Mouse (Mus musculus) forebrain, embryonic 14.5 days (tissue): ENCODE results near the gene Svs2. TPM values are rescaled to one million over a fixed set of nuclear protein-coding genes. Genes with fewer than 3 reads are reported as not detected.
"Not testable (repeated sequence)": the region's sequence is repeated elsewhere in the genome, so short reads cannot be mapped to it uniquely, and the experiment has no call there.

ENCODE experiments used
- ATAC-seq: fragments of 200-750 bp; cut with Nextera tagmentation; 2 replicates; pipeline ENCODE4 v1.8.0; 2017; ENCODE audit warnings: mild to moderate bottlenecking, moderate library complexity
- DNase-seq: peaks from one replicate; pipeline ENCODE4 v3.0.0-alpha.2; 2015; ENCODE audit warnings: low spot score
- H3K27ac ChIP-seq: fragments of 300-500 bp; sonication (generic); 2 replicates; pipeline ENCODE4 v1.5.1; 2014; ENCODE audit warnings: low read depth, mild to moderate bottlenecking, control low read depth, low read length, moderate library complexity
- H3K27me3 ChIP-seq: fragments of 300-500 bp; sonication (generic); replicated peaks from 2 replicates; pipeline ENCODE4 v1.6.1; 2014; ENCODE audit warnings: low read length, control low read depth, mixed read lengths; ENCODE audit not compliant: control insufficient read depth, insufficient read depth
- H3K36me3 ChIP-seq: fragments of 300-500 bp; sonication (generic); 2 replicates; pipeline ENCODE4 v1.6.1; 2014; ENCODE audit warnings: low read length, control low read depth; ENCODE audit not compliant: control insufficient read depth, insufficient read depth
- H3K4me1 ChIP-seq: fragments of 300-500 bp; sonication (generic); 2 replicates; pipeline ENCODE4 v1.6.1; 2014; ENCODE audit warnings: antibody characterized with exemption, low read length, control low read depth; ENCODE audit not compliant: control insufficient read depth, insufficient read depth
- H3K4me2 ChIP-seq: fragments of 300-500 bp; sonication (generic); 2 replicates; pipeline ENCODE4 v1.6.1; 2014; ENCODE audit warnings: mild to moderate bottlenecking, control low read depth, low read length
- H3K4me3 ChIP-seq: fragments of 300-500 bp; sonication (generic); 2 replicates; pipeline ENCODE4 v1.5.1; 2014; ENCODE audit warnings: low read depth, low read length, control low read depth
- H3K9ac ChIP-seq: fragments of 300-500 bp; sonication (generic); 2 replicates; pipeline ENCODE4 v1.6.1; 2014; ENCODE audit warnings: mild to moderate bottlenecking, low read length, control low read depth, moderate library complexity
- H3K9me3 ChIP-seq: fragments of 300-500 bp; sonication (generic); replicated peaks from 2 replicates; pipeline ENCODE4 v1.6.1; 2016; ENCODE audit warnings: low read length, control low read depth, mixed read lengths; ENCODE audit not compliant: control insufficient read depth
- WGBS: fragments of 180-500 bp; shearing (Covaris S2); extraction: QIAGEN DNeasy Blood & Tissue Kit; methylation state at CpG from one replicate; pipeline ENCODE4 v1.1.7; 2014; 5-methylcytosine and 5-hydroxymethylcytosine counted together
- polyA plus RNA-seq: library from polyadenylated mRNA; unstranded; fragments of >200 nt; fragmentation: Nextera tagmentation; extraction: Ambion mirVana; gene quantifications from 2 replicates; pipeline ENCODE4 v1.2.1, GENCODE M21; 2014

Svs2 gene
- not detected in 2 replicates for polyA plus RNA-seq

DNA sequence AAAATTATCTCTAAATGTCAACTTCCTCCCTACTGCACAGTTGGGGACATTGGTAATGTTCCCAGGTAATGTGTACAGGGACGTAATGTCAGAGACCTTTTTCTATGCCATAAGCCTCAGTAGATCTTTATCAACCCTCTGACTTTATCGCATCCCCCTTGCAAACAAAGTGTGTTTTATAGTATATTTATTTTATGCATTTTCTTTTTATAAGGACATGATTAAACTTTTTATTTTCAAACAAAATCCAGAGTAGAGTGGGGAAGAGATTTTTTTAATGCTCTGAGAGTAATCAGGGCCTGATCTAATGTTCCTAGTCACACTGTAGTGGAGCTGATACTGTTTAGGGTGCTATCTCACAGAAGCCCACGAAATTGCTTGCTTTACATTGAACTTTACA, at the start of gene Svs2:
TSS of gene Svs2 (minus strand) at position 101 of the 400 bp plus-strand sequence.
- Histone ChIP-seq H3K4me2 (no peak within 1 kb of the TSS), H3K9me3 (no peaks in the 10 kb centered on the region), H3K36me3 (no peaks in the 10 kb centered on the region), H3K9ac (no peak within 1 kb of the TSS), H3K4me1 (no peaks in the 10 kb centered on the region), H3K27ac (no peak within 1 kb of the TSS), H3K27me3 (no peaks in the 10 kb centered on the region), H3K4me3 (no peak within 1 kb of the TSS)
- ATAC-seq (no peak), DNase-seq (no peak)
- 88% methylated on average over 3 of the region's 3 CpGs for WGBS

DNA sequence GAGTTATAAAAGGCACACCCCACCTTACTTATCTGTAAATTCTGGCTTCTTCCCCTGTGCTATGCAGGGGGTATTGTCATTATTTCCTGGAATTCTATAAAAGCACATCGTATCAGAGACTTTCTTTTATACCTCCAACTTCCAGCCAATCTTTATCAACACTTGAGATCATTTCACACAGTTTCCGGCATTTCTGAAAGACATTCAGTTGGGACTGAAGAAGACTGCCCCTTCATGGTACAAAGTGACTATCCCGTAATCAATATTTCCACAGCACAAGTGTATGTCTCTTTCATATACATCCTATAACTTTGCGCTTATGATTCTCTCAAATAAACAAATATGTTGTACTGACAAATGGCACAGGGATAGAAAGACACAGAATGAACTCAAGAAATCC, 40.1 kb upstream of the Svs2 start, which contains the start of gene Svs4:
TSS of gene Svs4 (minus strand) at position 101 of the 400 bp plus-strand sequence.
- no peaks in the 10 kb centered on the region for H3K9me3 ChIP-seq
- no peaks in the 10 kb centered on the region for H3K36me3 ChIP-seq
- WGBS: 97% methylated on average over 4 of the region's 4 CpGs
- H3K9ac ChIP-seq: no peak within 1 kb of the TSS
- no peak within 1 kb of the TSS for H3K4me3 ChIP-seq
- ATAC-seq (no peak), DNase-seq (no peak)
- no peaks in the 10 kb centered on the region for H3K4me1 ChIP-seq
- no peaks in the 10 kb centered on the region for H3K27me3 ChIP-seq
- H3K27ac ChIP-seq: no peak within 1 kb of the TSS
- no peak within 1 kb of the TSS for H3K4me2 ChIP-seq

DNA sequence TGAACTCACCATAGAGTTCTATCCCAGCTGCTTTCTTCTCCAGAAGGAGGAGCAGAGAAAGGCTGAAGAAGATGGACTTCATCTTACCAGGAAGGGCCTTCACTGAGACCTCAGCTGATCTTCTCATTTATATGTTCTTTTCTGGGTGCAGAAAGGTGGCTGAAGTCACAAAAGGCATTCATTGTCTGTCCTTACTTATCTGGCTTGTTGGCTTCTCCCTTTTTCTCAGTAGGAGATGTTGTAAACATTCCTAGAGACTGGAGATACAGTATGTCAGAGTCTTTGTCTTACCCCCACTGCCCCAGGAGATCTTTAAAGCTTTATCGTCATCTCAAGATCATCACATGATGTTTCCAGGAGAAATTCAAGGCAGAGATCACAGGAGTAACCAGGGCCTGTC, 18.3 kb upstream of the Svs2 start, which contains the start of gene Svs3b:
TSS of gene Svs3b (minus strand) at position 101 of the 400 bp plus-strand sequence.
- H3K4me2 ChIP-seq, H3K27me3 ChIP-seq, H3K36me3 ChIP-seq, H3K4me1 ChIP-seq, H3K9ac ChIP-seq, DNase-seq, H3K27ac ChIP-seq, H3K4me3 ChIP-seq, H3K9me3 ChIP-seq, ATAC-seq: not testable (repeated sequence)
- WGBS: 95% methylated on average over 1 of the region's 1 CpGs

DNA sequence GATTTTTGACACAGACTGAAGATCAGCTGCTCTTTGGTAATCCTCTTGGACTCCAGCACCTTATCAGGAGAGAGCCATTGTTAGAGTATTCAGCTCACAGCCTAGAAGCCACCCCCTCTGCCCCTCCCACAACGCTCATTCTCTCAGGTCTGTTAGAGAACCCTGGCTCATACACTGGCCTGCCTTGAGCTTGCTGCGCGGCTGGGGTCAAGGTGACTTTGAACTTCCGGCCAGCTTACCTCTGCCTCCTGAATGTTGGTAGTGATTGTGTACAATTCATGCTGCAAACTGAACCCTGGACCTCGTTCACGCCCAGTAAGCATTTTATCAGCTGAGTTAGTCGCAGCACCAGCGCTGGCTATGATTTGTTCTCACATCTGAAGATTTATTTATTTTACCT, 5.6 kb downstream of the Svs2 start:
- Histone ChIP-seq H3K27me3 (no peaks in the 10 kb centered on the region), H3K9me3 (no peaks in the 10 kb centered on the region), H3K4me3 (no peak overlapping the region), H3K4me2 (no peak overlapping the region), H3K4me1 (no peaks in the 10 kb centered on the region), H3K36me3 (no peaks in the 10 kb centered on the region), H3K27ac (no peak overlapping the region), H3K9ac (no peak overlapping the region)
- WGBS: 91% methylated on average over 8 of the region's 8 CpGs
- no peak for ATAC-seq
- no peak for DNase-seq

DNA sequence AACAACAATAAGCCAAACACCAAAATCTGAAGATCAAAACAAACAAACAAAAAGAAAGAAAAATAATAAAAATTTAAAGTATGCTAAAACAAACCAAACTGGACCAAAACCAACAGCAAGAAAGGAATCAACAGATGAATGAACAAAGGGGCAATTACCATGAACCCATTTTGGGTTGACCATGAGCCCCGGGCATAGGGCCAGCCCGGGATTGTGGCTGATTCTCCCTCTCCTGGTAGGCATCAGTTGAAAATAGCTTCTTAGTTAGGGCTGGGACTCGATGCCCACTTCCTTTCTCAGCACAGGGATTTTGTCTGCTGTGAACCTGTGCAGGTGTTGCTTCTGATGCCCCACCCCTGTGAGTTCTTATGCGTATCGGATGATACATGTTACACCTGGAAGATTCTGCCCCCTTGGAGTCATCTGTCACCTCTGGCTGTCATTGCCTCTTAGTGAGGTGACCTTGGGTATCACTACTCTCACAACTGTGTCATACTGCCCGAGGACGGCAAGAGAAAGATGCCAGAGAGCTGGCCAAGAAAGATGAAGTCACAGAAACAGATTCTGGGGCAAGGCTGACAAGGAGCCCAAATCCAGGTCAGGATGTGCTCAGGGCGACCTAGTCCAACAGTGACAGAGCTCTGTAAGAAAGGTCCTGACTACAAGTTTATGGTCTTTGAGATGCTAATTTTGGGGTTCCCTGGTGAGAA, 9.8 kb downstream of the Svs2 start:
- no peaks in the 10 kb centered on the region for H3K36me3 ChIP-seq
- no peak overlapping the region for H3K27ac ChIP-seq
- H3K4me1 ChIP-seq: no peaks in the 10 kb centered on the region
- no peak for ATAC-seq
- H3K27me3 ChIP-seq: no peaks in the 10 kb centered on the region
- 82% methylated on average over 8 of the region's 8 CpGs for WGBS
- no peak for DNase-seq
- no peak overlapping the region for H3K4me3 ChIP-seq
- H3K4me2 ChIP-seq: no peak overlapping the region
- H3K9ac ChIP-seq: no peak overlapping the region
- H3K9me3 ChIP-seq: no peaks in the 10 kb centered on the region

DNA sequence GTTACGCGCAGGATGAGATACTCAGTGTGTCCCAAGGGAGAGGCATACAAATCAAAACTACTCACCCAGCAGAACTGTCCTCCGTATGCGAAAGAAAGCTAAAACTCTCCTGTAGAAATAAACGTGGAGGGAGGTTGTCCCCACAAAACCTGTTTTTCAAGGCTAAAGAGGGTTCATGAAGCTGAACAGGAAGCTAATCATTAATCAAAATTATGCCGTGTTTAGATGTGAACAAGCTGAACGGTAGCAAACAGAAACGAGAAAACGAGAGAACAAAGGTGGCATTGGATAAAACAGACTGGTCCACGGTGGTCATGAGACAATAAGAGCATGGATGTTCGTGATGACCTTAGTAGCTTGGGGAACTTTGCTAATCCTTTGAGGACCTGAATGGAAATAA, 16.7 kb downstream of the Svs2 start, which contains the start of gene Wfdc15b:
TSS of gene Wfdc15b (minus strand) at position 139 of the 400 bp plus-strand sequence.
- ATAC-seq (no peak), DNase-seq (no peak)
- H3K27ac ChIP-seq: no peak within 1 kb of the TSS
- WGBS: 84% methylated on average over 11 of the region's 11 CpGs
- no peaks in the 10 kb centered on the region for H3K9me3 ChIP-seq
- no peak within 1 kb of the TSS for H3K4me3 ChIP-seq
- H3K4me2 ChIP-seq: no peak within 1 kb of the TSS
- H3K4me1 ChIP-seq: no peaks in the 10 kb centered on the region
- no peak within 1 kb of the TSS for H3K9ac ChIP-seq
- no peaks in the 10 kb centered on the region for H3K27me3 ChIP-seq
- H3K36me3 ChIP-seq: no peaks in the 10 kb centered on the region

DNA sequence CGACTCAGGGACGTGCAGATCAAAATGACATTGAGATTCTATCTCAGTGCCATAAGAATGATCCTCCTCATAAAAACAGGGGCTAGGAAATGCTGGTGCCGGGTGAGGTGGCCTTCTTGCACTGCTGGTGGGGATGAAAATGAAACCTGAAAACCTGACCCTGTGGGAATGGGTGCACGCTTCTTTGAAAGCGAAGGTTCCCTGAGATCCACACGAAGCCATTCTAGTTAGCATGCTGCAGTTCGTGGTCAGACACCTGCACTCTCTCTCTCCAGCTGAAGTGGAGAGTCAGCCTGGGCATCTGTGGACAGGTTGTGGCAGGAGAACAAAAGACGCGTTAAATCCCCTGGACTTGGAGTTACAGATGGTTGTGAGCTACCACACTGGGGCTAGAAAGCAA, 19.0 kb downstream of the Svs2 start:
- Histone ChIP-seq H3K36me3 (no peaks in the 10 kb centered on the region), H3K9me3 (no peaks in the 10 kb centered on the region), H3K27me3 (no peaks in the 10 kb centered on the region), H3K9ac (no peak overlapping the region), H3K27ac (no peak overlapping the region), H3K4me3 (no peak overlapping the region), H3K4me2 (no peak overlapping the region), H3K4me1 (no peaks in the 10 kb centered on the region)
- DNase-seq: no peak
- ATAC-seq: no peak
- WGBS: 83% methylated on average over 9 of the region's 9 CpGs

DNA sequence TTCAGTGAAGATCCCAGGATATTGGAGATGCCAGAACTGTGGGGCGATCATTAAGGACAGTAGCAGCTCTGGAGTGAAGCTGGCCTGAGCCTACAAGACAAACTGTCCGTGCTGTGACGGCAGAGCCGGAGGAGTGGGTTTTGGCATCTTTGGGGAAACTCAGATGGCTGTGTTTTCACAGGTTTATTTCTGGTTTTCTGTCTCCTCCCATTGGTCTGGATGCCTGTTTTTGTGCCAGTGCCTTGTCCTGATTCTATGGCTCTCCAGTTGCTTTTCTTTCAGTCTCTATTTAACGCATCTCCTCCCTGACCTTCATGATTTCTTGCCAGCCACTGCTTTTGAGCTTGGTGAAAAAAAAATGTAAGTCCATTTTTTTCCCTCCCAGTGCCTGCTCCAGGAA, 25.6 kb downstream of the Svs2 start:
- ATAC-seq (no peak), DNase-seq (no peak)
- 91% methylated on average over 5 of the region's 5 CpGs for WGBS
- no peaks in the 10 kb centered on the region for H3K36me3 ChIP-seq
- no peak overlapping the region for H3K4me3 ChIP-seq
- H3K27ac ChIP-seq: no peak overlapping the region
- H3K4me2 ChIP-seq: no peak overlapping the region
- H3K9ac ChIP-seq: no peak overlapping the region
- no peaks in the 10 kb centered on the region for H3K9me3 ChIP-seq
- no peaks in the 10 kb centered on the region for H3K4me1 ChIP-seq
- no peaks in the 10 kb centered on the region for H3K27me3 ChIP-seq

DNA sequence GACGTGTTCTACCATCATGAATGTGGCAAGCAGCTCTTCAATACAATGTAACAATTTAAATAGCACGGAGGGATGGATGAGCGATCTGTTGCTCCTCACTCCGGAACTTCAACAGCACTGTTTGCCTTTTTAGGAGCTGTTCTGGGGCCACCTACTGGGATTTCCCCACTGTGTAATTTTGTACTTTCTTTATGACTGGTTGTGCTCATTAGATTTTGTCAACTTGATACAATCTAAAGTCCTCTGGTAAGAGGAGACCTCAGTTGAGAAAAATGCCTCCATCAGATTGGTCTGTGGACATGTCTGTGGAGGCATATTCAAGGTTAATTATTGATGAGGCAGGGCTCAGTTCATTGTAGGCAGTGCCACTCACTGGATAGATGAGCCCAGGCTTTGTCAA, 27.4 kb downstream of the Svs2 start:
- no peak overlapping the region for H3K9ac ChIP-seq
- H3K4me3 ChIP-seq: no peak overlapping the region
- no peaks in the 10 kb centered on the region for H3K27me3 ChIP-seq
- H3K9me3 ChIP-seq: no peaks in the 10 kb centered on the region
- ATAC-seq (no peak), DNase-seq (no peak)
- 88% methylated on average over 4 of the region's 4 CpGs for WGBS
- no peaks in the 10 kb centered on the region for H3K36me3 ChIP-seq
- H3K27ac ChIP-seq: no peak overlapping the region
- H3K4me1 ChIP-seq: no peaks in the 10 kb centered on the region
- no peak overlapping the region for H3K4me2 ChIP-seq
